Mouse (Mus musculus): ENCODE results near the gene Hist1h3c.
"Not testable (repeated sequence)": the region's sequence is repeated elsewhere in the genome, so short reads cannot be mapped to it uniquely, and the experiment has no call there.

The Hist1h3c gene

DNA sequence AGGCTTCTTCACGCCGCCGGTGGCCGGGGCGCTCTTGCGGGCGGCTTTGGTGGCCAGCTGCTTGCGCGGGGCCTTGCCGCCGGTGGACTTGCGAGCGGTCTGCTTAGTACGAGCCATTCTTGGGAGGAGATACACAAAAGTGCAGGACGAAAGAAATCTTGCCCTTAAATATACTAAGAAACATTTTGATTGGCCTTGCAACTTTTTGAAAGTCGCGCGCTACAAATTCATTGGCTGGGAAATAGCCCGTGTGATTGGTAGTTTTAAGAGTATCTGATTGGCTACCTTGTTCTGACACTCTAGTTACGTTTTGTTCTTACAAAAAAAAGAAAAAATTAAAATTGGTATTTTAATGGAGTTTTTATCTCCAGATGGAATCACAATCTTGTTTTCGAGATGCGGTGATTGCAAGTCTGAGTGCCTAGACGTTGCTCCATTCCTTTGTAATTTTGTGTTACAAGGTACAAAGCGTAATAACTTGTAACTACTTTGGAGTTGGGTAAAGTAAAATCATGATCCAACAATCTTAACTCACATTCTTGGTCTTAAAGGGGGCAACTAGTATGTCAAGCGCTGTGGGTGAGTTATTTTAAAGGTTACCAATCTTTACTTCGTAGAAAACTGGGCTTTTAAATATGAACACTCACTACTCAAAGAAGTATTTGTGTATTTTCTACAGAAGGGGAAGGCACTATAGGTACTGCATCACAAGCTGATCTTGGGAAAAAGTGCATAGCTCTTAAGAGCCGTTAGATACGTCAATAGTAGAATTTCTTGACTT is at the start of gene Hist1h3c:
Gene Hist1h3c (minus strand): TSS at position 222 of the 781 bp plus-strand sequence.
- peak; percentile 85 for DNase-seq

DNA sequence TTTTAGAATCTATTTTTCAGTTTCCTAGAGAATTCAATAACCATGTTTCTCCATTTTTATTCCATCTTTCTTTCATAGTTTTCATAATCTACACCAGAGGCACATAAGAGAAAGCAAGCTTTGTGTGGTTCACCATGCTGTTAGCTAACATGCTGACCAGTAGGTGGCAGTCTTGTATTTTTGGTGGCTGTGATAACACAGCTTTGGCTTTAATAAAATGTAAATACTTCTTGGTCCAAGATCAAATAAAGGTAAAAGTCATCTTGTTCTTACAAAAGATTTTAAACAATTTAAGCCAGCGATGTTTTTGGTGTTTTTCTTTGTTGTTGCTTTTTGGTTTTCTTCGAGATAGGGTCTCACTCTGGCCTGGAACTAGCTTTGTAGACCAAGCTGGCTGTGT is 47.1 kb upstream of the Hist1h3c start:
- peak; percentile 51 for DNase-seq

DNA sequence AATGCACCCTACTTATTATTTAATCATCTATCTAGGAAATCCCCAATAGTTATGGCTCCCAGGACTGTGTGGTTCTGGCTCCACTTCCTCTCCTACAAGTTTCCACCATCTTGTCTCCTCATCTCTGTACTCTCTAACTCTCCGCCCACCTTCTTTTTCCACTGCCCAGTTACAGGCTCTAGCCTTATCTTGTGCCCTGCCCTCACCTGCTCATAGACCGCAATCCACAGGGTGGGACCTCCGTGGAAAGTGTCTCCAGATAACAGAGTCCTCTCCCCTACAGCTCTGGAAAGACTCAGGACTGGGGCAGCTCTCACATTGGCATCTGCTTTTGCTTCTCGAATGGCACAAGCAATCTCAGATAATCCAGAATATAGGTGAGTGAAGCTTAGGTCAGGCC is 33.6 kb upstream of the Hist1h3c start:
- no peak for DNase-seq

DNA sequence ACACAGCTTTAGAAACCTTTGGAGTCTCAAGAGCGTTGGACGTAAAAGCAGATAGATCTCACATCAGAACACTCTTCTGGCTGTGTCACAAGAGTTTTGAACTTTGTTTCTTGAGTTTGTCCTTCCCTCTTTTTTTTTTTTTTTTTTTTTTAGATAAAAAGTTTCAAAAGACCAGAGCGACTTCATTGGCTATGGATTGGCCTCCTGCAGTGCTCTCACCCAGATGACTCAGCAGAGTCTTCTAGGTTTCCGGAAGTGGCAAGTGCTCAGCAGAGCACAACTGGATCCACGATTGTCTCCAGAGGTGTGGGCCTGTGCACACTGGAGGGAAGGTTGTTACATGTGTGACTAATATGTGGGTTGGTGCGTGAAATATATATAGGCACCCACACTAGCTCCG is 32.9 kb upstream of the Hist1h3c start:
- no peak for DNase-seq

DNA sequence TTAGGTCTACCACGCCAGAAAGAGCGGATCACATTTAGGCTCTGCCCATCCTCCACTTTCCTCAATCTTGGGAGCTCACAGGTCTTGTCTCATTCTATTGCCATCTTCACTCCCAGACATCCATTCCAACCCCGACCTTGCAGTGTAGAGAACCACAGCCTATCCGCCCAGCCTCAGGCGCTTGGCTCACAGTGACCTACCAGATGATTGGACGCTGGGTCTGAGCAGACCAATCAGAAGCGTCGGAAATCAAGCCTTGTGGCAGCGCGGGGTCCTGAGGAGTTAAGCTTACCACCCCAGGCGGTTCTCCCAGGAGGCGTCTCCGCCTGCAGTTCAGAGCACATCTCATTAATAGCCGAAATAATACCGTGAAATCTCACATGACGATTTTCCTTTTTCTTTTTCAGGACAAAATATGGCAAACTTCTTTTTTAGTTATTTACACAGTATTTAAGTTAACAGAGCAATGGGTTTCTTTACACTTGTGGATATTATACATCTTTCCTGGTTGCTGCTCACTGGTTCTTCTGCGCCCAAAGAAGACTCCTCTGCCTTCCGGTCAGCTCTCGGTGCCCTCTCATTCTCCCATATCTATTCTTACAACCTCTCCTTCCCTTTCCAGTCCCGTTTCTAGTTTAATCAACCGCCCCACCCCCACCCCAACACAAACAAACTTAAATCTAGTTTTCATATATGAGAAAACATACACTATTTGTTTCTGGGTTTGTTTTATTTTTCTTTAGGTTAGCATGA is 27.3 kb upstream of the Hist1h3c start:
- DNase-seq = peak; percentile 55

DNA sequence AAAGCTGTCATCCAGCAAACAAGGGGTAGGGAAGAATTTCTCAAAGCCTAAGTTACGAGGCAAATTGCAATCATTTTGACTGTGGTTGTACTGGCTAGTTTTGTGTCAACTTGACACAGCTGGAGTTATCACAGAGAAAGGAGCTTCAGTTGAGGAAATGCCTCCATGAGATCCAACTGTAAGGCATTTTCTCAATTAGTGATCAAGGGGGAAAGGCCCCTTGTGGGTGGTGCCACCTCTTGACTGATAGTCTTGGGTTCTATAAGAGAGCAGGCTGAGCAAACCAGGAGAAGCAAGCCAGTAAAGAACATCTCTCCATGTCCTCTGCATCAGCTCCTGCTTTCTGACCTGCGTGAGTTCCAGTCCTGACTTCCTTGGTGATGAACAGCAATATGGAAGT is 24.2 kb upstream of the Hist1h3c start, which contains the start of gene Trim38:
Gene Trim38 (plus strand): TSS at position 301 of the 400 bp plus-strand sequence.
- not testable (repeated sequence) for DNase-seq

DNA sequence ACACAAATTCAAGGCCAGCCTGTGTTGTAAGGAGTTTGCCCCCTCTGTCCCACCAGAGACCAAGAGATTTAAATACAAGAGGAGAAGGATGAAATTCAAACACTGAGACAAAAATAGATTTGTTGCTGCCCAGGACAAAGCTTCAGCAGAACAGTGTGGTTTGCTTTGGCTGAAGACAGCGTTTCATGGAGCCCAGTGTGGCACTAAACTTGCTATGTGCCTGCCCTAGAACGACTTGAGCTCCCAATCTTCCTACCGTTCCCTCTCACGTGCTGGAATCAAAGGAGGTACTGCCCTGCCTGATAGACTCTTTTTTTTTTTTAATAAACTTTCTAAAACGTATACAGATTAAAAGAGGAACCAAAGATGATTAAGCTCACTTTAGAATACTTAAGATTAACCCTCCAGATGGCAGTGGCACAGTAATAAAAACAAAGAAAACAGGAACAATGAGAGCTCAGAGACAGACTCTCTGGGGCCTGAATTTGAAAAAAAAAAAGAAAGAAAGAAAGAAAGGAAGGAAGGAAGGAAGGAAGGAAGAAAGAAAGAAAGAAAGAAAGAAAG is 23.5 kb upstream of the Hist1h3c start:
- DNase-seq = no peak

DNA sequence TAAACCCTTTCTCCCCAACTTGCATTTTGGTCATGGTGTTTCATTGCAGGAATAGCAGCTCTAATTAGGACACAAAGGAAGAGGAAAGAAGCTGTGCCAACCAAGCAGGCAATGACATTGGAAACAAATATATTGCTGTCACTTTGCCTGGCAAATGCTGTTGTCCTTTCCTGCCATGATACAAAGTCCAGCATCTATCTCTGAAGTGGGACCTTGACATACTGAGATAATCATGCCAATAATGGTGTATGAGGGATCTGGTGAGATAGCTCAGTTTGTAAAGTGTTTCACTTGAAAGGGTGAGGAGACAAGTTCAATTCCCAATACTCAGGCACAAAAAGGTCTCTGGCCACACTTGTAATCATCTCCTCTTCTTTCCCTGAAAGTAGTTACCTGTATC is 21.4 kb upstream of the Hist1h3c start:
- DNase-seq = no peak

DNA sequence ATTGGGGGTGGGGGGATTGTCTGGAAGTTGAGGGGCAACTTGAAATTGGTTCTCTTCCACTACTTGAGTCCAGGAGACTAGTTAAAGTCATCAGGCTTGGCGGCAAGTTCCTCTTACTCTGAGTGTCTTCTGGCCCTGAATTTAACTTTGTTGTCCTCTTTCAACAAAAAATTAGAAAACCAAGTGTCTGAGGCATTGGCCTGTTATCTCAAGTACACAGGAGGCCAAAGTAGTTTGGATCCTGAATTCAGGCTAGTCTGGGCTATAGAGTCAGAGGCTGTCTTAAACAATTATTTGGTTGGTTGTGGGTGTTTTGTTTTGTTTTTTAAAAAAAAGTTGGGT is 19.7 kb upstream of the Hist1h3c start:
- no peak for DNase-seq

DNA sequence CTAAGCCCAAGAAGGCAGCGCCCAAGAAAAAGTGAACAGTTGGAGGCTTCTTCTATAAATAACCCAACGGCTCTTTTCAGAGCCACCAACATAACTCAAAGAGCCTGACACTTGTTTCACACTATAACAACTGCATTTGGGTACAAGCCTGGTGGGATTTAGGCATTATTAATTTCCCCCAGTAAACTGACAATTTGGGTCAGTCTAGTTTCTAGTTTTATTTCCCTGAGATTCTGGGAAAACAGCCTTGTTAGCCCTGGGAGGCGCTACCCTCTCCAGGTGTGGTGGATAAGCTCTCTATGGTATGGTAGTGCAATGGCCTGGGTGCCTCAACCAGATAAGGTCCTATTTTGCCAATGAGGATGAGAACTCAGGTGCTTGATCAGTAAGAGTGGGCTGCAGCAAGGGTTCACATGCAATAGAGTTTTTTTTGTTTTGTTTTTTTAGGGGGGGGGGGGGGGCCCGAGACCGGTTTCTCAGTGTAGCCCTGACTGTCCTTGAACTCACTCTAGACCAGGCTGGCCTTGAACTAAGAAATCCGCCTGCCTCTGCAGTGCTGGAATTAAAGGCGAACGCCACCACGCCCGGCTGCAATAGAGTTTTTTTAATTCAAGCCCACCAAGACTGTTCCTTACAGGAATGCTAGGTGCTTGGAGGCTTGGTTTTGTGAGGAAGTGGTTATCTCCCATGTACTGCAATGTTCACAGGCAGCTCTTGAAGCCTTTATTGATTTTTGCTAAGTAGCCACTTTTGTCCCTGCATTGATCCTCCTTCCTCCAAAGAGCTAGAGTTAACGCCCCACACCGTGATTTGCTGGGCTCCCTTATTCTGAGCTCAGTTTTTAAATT is 19.1 kb upstream of the Hist1h3c start:
- no peak for DNase-seq

DNA sequence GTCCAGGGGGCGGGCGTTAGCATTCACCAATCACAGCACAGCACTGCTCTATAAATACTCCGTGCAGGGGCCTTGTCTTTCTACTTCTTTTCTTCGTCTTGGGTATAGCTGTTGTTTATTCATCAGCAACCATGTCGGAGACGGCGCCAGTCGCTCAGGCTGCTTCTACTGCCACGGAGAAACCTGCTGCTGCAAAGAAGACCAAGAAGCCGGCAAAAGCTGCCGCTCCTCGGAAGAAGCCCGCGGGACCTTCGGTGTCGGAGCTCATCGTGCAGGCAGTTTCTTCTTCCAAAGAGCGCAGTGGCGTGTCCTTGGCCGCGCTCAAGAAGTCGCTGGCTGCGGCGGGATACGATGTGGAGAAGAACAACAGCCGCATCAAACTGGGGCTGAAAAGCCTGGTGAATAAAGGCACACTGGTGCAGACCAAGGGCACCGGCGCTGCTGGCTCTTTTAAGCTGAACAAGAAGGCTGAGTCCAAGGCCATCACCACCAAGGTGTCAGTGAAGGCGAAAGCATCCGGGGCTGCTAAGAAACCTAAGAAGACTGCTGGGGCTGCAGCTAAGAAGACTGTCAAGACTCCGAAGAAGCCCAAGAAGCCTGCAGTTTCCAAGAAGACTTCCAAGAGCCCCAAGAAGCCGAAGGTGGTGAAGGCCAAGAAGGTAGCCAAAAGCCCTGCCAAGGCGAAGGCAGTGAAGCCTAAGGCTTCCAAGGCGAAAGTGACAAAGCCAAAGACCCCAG is 18.4 kb upstream of the Hist1h3c start, which contains the start of gene Hist1h1a:
Gene Hist1h1a (plus strand): TSS at position 81 of the 738 bp plus-strand sequence.
- peak; percentile 70 for DNase-seq

DNA sequence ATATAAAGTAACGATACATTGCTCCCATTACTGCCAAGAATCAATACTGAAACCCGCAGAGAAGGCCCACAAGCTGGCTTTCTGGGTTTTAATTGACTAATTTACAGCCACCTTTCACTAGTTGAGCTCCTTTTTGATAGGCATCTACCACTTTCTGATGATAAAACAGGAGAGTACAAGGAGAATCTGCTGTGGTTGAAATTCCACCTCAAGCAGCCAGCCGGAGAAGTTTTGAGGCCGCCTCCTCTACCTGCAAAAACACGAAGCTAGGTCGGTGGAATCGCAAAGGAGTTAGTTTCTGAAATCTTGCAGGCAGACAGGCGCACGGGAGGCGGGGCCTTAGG is 17.8 kb upstream of the Hist1h3c start:
- DNase-seq = no peak

DNA sequence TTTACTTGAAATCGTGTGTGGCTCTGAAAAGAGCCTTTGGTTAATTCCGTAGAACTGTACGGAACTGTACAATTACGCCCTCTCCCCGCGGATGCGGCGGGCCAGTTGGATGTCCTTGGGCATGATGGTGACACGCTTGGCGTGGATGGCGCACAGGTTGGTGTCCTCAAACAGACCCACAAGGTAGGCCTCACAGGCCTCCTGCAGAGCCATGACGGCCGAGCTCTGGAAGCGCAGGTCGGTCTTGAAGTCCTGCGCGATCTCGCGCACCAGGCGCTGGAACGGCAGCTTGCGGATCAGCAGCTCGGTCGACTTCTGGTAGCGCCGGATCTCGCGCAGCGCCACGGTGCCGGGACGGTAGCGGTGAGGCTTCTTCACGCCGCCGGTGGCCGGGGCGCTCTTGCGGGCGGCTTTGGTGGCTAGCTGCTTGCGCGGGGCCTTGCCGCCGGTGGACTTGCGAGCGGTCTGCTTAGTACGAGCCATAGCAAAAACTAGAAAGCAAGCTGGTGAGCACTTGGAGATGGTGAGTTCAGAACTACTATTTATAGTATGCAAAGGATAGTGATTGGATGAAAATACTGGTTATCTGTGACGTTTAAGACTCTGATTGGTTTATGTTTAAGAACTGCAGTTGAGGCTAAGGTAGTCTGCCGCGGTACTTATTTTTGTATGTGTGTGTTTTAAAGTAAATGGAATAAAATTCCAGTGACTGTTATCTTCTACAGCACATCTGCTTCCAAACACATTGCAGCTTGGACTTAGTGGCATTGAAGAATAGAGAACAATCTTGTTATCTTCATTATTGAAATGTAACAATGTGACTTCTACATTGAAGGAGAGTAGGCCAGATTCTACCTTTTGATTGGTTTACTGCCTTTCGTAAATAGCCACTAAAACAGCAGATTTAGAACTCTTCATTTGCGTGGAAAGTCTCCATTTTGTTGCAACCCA is 16.7 kb upstream of the Hist1h3c start, which contains the start of gene Hist1h3a:
Gene Hist1h3a (minus strand): TSS at position 516 of the 951 bp plus-strand sequence.
- peak; percentile 26 for DNase-seq

DNA sequence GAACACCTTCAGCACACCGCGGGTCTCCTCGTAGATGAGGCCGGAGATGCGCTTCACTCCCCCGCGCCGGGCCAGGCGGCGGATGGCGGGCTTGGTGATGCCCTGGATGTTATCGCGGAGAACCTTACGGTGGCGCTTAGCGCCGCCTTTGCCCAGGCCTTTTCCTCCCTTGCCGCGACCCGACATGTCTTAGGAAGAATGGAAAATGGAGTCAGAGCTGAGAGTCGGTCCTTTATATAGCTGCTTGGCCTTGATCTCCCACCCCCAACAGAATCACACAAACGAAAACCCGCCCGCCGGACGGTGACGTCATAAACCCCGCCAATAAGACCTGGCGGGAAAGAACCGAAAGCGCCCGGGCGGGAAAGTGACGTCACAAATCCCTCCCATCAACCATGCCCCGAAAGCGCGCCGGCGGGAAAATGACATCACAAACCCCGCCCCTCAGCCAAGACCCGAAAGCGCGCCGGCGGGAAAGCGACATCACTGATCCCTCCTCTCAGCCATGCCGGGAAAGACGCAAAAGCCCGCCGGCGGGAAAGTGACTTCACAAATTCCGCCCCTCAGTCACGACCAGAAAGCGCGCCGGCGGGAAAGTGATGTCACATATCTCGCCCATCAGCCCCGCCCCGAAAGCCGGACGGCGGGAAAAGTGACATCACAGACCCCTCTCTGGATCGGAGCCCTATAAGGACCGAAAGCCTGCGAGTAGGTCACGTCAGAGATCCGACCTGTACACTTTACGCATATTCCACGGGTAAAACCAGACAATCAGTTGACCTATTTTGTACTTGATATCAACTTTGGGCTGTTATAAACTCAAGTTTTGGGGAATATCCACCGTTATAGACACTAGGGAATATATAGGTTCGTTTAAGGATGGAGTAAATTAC is 15.8 kb upstream of the Hist1h3c start, which contains the start of gene Hist1h4a:
Gene Hist1h4a (minus strand): TSS at position 259 of the 893 bp plus-strand sequence.
- peak; percentile 99 for DNase-seq

DNA sequence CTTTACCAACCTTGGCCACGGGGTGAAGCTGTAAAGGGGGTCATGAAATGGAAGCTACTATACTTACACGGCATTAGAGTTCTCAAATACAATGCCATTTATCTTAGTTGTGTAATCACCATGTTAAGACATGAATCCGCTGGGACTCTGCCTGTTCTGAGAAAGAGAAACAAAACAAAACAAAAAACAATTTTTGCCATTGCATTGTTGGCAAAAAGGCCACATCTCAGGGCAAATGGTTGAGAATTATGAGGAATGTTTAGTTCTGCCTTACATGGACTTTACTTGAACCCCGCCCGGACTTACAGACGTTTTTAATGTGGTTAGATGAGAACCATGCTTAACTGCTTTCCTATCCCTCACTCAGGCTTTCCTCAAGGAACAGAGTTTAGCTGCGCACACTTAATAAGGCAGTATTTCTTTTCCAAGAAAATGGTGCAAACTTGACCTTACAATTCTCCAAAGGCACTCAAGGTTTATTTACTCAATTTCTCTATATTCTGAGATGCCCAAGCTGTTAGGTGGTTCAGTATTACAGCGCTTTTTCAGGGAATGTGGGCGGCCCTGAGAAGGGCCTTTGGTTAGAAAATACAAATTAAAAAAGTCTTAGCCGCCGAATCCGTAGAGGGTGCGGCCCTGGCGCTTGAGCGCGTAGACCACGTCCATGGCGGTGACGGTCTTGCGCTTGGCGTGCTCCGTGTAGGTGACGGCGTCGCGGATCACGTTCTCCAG is 15.0 kb upstream of the Hist1h3c start:
- DNase-seq = no peak

DNA sequence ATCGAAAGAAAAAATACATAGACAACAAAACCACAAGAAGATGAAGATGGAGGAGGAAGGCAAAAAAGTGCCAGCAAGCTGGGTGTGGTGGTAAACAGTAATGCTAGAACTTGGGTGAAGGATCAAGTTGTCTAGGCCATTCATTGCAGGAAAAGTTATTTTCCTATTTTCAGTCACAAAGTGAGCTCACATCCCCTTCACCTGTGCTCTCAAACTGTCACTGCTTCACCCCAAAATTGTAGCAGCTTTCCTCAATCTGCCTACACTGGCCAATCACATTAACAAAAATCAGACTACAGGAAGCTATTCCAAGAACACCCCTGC is 14.5 kb upstream of the Hist1h3c start:
- no peak for DNase-seq

DNA sequence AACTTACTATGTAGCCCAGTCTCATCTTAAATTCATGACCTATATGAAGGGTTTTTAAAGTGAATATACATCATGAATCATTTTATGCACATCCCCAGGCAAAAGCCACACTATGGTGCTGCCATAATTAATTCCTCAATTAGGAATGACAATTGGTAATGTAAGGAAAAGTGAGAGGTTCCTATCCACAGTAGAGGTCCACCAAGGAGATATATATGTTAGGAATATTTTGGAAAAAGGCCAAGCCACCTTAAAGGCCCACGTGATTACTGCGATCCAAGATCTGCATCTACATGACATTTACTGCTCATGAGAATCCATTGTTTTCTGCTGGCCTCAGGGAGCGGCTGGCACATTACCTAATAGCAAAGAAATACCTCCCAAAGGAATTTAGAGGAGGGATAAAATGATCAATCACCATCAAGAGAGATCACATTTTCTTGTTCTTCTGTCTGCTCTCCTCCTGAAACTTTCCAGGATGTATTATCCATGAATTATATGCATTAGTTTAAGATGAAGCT is 13.9 kb upstream of the Hist1h3c start:
- no peak for DNase-seq

DNA sequence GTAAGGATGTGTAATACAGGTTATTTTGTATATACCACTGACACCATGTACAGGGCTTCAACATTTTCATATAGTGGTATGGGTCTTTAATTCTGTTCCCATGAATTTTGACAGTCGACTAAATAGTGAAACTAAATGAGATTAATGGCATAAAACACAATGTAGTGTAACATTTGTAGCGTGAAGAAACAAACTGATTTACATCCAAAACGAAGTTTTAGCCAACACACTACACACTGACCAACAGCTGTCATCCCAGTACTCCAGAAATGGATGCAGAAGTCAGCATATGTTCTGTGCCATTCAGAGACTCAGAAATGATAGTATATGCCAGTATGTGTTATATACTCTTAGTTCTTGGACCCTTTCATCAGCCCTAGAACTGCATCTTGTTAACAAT is 12.5 kb upstream of the Hist1h3c start:
- no peak for DNase-seq

DNA sequence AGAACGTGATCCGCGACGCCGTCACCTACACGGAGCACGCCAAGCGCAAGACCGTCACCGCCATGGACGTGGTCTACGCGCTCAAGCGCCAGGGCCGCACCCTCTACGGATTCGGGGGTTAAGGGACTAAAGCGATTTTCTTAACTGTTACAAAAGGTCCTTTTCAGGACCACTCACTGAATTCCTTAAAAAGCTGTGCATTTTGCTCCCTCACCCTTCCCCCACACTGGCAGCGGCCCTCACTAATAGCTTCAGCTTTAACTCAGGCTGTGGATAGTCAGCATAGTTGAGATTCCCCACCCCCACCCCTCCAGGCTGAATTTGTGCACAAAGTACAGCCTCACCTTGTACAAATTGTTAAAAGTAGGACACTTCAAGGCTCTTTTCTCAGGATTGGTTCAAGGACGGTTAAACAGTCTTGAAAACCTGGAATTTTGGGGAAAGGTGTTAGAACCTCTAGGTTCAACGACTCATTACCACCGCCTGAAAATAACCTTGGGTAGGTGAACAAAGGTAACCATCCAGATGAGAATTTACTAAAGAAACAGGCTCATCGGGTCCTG is 11.9 kb upstream of the Hist1h3c start:
- no peak for DNase-seq
